Mouse (Mus musculus): ENCODE measurements at regions not wholly inside any gene's neighbourhood (a gene's known extent, or its start where the extent isn't known, plus 50 kb on each side); places are given as distances from the start of the nearest gene placed in this dataset.
A peak's percentile ranks its signal among the peaks of the same experiment; 100 is the strongest.

- H3K4me1 ChIP-seq (ENCODE audit: insufficient read depth): no peaks in the 10 kb centered on the region
- no peak overlapping the region for H3K27ac ChIP-seq (ENCODE audit: low read depth)
- no peaks in the 10 kb centered on the region for H3K27me3 ChIP-seq (ENCODE audit: insufficient read depth, low read length)
- H3K4me2 ChIP-seq (ENCODE audit: low read depth, low read length): no peak overlapping the region
- H3K9ac ChIP-seq (replicated peaks): no peak overlapping the region
- H3K9me3 ChIP-seq (ENCODE audit: low read length): no peaks in the 10 kb centered on the region
- TF ChIP-seq CTCF (IDR thresholded peaks at IDR 0.05; ENCODE audit: low read depth) (no peak), EP300 (IDR thresholded peaks at IDR 0.05; ENCODE audit: low read depth) (no peak)
- DNase-seq: no peak
- H3K4me3 ChIP-seq (ENCODE audit: low read depth, low read length): no peak overlapping the region
- 36% methylated on average over 15 of the region's 15 CpGs for whole genome bisulfite sequencing (ENCODE audit: insufficient replicate concordance)
- ATAC-seq: no peak
- H3K36me3 ChIP-seq (replicated peaks; ENCODE audit: insufficient read depth, low read length): no peaks in the 10 kb centered on the region
Measured at GRCm38 (mm10) chr13:60455033-60455619, 146.6 kb upstream of the Dapk1 start.

- TF ChIP-seq CTCF (IDR thresholded peaks at IDR 0.05; ENCODE audit: low read depth) (no peak), EP300 (IDR thresholded peaks at IDR 0.05; ENCODE audit: low read depth) (no peak)
- H3K4me2 ChIP-seq (ENCODE audit: low read depth, low read length): no peak overlapping the region
- no peaks in the 10 kb centered on the region for H3K27me3 ChIP-seq (ENCODE audit: insufficient read depth, low read length)
- WGBS (ENCODE audit: insufficient replicate concordance): 71% methylated on average over 10 of the region's 10 CpGs
- no peaks in the 10 kb centered on the region for H3K4me1 ChIP-seq (ENCODE audit: insufficient read depth)
- no peak overlapping the region for H3K9ac ChIP-seq (replicated peaks)
- no peaks in the 10 kb centered on the region for H3K9me3 ChIP-seq (ENCODE audit: low read length)
- no peaks in the 10 kb centered on the region for H3K36me3 ChIP-seq (replicated peaks; ENCODE audit: insufficient read depth, low read length)
- no peak overlapping the region for H3K27ac ChIP-seq (ENCODE audit: low read depth)
- DNase-seq (no peak), ATAC-seq (no peak)
- H3K4me3 ChIP-seq (ENCODE audit: low read depth, low read length): no peak overlapping the region
Measured at GRCm38 (mm10) chr13:60455863-60456551, 145.7 kb upstream of the Dapk1 start.

DNA sequence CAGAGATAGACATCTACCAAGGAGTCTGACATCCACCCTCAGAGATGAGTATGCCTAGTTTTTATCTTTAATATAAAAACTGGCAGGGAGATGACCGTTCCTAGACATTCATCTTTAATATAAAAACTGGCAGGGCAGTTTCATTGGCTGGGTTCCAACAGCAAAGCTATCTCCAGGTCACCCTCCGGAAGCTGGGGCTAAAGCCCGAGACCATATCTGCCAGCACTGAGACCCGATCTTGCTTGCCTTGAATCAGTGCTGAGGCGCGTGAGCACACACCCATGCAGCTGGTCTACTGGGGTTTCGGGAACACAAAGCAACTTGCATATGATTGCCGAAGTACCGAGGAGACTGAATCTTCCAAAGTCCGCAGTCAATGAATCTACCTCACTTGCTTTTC lies 144.5 kb upstream of the Dapk1 start:
- no peaks in the 10 kb centered on the region for H3K4me1 ChIP-seq (ENCODE audit: insufficient read depth)
- no peak overlapping the region for H3K27ac ChIP-seq (ENCODE audit: low read depth)
- H3K4me3 ChIP-seq (ENCODE audit: low read depth, low read length): no peak overlapping the region
- WGBS (ENCODE audit: insufficient replicate concordance): 73% methylated on average over 10 of the region's 10 CpGs
- TF ChIP-seq EP300 (IDR thresholded peaks at IDR 0.05; ENCODE audit: low read depth) (no peak), CTCF (IDR thresholded peaks at IDR 0.05; ENCODE audit: low read depth) (no peak)
- no peaks in the 10 kb centered on the region for H3K36me3 ChIP-seq (replicated peaks; ENCODE audit: insufficient read depth, low read length)
- ATAC-seq (no peak), DNase-seq (no peak)
- H3K4me2 ChIP-seq (ENCODE audit: low read depth, low read length): no peak overlapping the region
- no peaks in the 10 kb centered on the region for H3K9me3 ChIP-seq (ENCODE audit: low read length)
- H3K27me3 ChIP-seq (ENCODE audit: insufficient read depth, low read length): no peaks in the 10 kb centered on the region
- no peak overlapping the region for H3K9ac ChIP-seq (replicated peaks)

DNA sequence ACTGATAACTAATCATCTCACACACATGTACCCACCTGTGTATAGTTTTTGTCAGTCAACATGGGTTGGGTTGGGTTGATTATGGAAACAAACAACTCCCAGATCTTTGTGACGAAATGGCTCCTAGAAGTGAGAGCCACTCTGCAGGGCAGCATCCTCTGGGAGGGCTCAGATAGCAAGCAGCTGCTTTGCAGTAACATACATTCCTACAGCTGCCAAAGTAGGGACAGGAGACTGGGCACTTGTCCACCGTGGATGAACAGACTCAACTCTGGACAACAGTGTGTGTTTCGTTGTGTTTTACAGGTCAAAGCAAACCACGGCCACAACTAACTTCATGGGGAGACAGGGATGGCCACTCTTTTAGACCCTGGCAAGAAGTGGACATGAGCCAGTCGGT lies 142.7 kb upstream of the Dapk1 start:
- Histone ChIP-seq H3K4me2 (ENCODE audit: low read depth, low read length) (no peak overlapping the region), H3K27ac (ENCODE audit: low read depth) (no peak overlapping the region), H3K36me3 (replicated peaks; ENCODE audit: insufficient read depth, low read length) (no peaks in the 10 kb centered on the region), H3K4me1 (ENCODE audit: insufficient read depth) (no peaks in the 10 kb centered on the region), H3K4me3 (ENCODE audit: low read depth, low read length) (no peak overlapping the region), H3K9ac (replicated peaks) (no peak overlapping the region), H3K27me3 (ENCODE audit: insufficient read depth, low read length) (no peaks in the 10 kb centered on the region), H3K9me3 (ENCODE audit: low read length) (no peaks in the 10 kb centered on the region)
- ATAC-seq (no peak), DNase-seq (no peak)
- 75% methylated on average over 5 of the region's 5 CpGs for WGBS (ENCODE audit: insufficient replicate concordance)
- no peak for TF ChIP-seq CTCF (IDR thresholded peaks at IDR 0.05; ENCODE audit: low read depth)
- no peak for TF ChIP-seq EP300 (IDR thresholded peaks at IDR 0.05; ENCODE audit: low read depth)

DNA sequence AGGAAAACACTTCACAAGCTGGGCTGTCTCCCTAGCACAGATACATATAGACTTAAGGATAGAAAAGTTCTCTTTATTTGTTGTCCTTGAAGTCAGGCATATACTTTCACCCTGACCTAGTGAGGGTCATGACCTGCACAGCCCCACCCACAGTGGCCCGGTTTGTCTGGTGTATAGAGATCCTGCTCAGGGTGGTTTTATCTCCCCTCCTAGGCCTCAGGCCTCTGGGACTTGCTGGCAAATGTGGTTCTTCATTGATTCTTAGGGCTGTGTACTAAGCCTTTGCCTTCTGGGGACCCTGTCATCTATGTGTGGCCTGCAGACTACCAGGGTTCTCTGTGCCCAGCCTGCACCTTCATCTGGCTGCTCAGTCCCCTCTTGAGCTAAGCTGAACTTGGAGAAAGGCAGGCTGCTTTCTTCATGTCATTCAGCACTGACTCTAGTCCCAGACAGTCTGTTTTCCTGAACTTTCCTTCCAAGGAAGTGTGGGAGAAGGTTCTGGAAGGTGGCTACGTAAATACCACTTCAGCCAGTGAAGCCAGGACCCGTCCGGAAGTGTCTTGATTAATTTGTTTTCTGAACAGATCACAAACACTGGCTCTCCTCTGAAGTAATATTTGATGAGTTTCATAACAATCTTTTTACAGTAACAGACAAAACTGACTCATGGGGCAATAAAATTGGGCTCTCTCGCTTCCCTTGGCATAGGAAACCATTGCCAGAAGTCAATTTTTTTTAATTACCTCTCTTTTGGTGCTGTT lies 135.0 kb upstream of the Dapk1 start:
- Histone ChIP-seq H3K4me1 (ENCODE audit: insufficient read depth) (no peaks in the 10 kb centered on the region), H3K9me3 (ENCODE audit: low read length) (no peaks in the 10 kb centered on the region), H3K4me2 (ENCODE audit: low read depth, low read length) (no peak overlapping the region), H3K9ac (replicated peaks) (no peak overlapping the region), H3K27ac (ENCODE audit: low read depth) (no peak overlapping the region), H3K36me3 (replicated peaks; ENCODE audit: insufficient read depth, low read length) (no peaks in the 10 kb centered on the region), H3K4me3 (ENCODE audit: low read depth, low read length) (no peak overlapping the region), H3K27me3 (ENCODE audit: insufficient read depth, low read length) (no peaks in the 10 kb centered on the region)
- TF ChIP-seq EP300 (IDR thresholded peaks at IDR 0.05; ENCODE audit: low read depth) (no peak), CTCF (IDR thresholded peaks at IDR 0.05; ENCODE audit: low read depth) (no peak)
- DNase-seq (no peak), ATAC-seq (no peak)
- 70% methylated on average over 5 of the region's 5 CpGs for WGBS (ENCODE audit: insufficient replicate concordance)

DNA sequence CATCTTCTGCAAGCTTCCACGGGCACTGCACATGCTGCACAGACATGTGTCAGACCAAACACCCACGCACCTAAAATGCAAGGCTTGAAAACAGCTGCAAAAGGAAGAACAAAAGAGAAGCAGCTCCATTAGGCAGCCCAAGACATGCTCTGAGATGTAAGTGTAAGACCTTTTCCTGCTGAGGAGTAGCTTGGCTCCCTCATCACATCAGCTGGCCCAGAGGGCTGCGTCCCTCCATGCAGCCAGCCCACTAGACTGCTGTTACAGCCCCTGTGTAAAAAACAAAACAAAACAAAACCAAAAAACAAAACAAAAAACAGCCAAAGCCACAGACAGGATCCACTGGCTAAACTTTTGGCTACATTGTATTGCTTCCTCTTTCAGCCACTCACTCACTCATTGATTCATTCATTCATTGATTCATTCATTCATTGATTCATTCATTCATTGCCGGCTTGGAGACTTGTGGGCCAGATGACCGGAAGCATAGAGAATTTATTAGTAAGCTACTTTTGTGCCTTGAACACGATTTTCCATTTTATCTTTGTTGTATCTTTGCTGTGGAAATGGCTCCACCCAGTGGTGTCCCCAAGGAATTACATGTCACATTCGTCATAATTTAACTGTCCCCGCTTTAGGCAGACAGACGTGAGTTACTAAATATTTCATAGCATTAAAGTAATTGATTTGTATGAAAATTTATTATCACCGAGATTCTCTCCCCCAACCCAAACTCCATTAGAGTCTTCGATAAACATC lies 133.7 kb upstream of the Dapk1 start:
- Histone ChIP-seq H3K27me3 (ENCODE audit: insufficient read depth, low read length) (no peaks in the 10 kb centered on the region), H3K9ac (replicated peaks) (no peak overlapping the region), H3K4me3 (ENCODE audit: low read depth, low read length) (no peak overlapping the region), H3K4me1 (ENCODE audit: insufficient read depth) (no peaks in the 10 kb centered on the region), H3K36me3 (replicated peaks; ENCODE audit: insufficient read depth, low read length) (no peaks in the 10 kb centered on the region), H3K4me2 (ENCODE audit: low read depth, low read length) (no peak overlapping the region), H3K27ac (ENCODE audit: low read depth) (no peak overlapping the region), H3K9me3 (ENCODE audit: low read length) (no peaks in the 10 kb centered on the region)
- ATAC-seq: no peak
- 23% methylated on average over 11 of the region's 11 CpGs for WGBS (ENCODE audit: insufficient replicate concordance)
- peak; percentile 63 for DNase-seq
- TF ChIP-seq EP300 (IDR thresholded peaks at IDR 0.05; ENCODE audit: low read depth): no peak
- TF ChIP-seq CTCF (IDR thresholded peaks at IDR 0.05; ENCODE audit: low read depth): peak; percentile 83

Measured in liver, postnatal 0 days (tissue).